Mouse (Mus musculus): ENCODE measurements at regions not wholly inside any gene's neighbourhood (a gene's known extent, or its start where the extent isn't known, plus 50 kb on each side); places are given as distances from the start of the nearest gene placed in this dataset.

DNA sequence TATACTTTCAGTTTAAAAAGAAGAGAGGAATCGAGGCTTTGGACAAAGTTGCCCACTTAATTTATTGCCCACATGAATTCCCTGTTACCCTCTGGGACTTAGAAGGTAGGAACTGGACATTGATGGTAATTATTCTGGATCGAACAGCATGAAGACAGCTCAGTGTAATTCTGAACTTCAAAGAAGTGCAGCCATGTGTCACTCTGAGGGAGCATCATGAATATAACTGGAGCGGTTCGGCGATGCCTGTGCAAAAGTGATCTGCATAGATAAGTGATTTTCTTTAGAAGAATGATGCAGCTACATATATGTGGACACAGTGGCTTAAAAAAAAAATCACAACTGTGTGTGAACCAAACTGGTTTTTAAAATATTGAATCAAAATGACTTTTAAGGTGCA, 449.5 kb downstream of the Rapgef2 start:
- TF ChIP-seq POLR2A (IDR thresholded peaks at IDR 0.05; ENCODE audit: low read depth, low read length) (no peak), CTCF (IDR thresholded peaks at IDR 0.05; ENCODE audit: borderline replicate concordance, insufficient read depth, low read length) (no peak)

Data from embryonic fibroblast, embryonic 13.5 days (primary cell).